In genomic region chr14:52197156-52197878, GRCm38 (mm10) we compare ENCODE assay signal across 7 mouse cellular contexts. TPM values are rescaled to one million over a fixed set of nuclear protein-coding genes. Genes with fewer than 3 reads are reported as not detected.
DNase-seq lines count a peak whose midpoint lies in the region; ATAC-seq lines count a peak whose summit lies in the region.

Gene Supt16, minus strand, starts transcription at chr14:52197416.

- peak; percentile 72 for DNase-seq in adrenal gland, adult 8-10 months
- peak; percentile 90 for DNase-seq in embryo, embryonic 9.5 days (ENCODE audit: extremely low spot score)
- peak; percentile 76 for DNase-seq in kidney, adult 11 months
- DNase-seq in limb, embryonic 10.5 days (ENCODE audit: low spot score) = peak; percentile 91
- peak; percentile 75 for DNase-seq in spleen, adult 12 weeks (ENCODE audit: low spot score)

- H3K9ac ChIP-seq in midbrain, embryonic 13.5 days (replicated peaks) = peak within 1 kb of the TSS; percentile 99

- no peaks in the 10 kb centered on the region for H3K9me3 ChIP-seq in limb, embryonic 10.5 days (replicated peaks)
- no peaks in the 10 kb centered on the region for H3K9me3 ChIP-seq in midbrain, embryonic 13.5 days

- no peaks in the 10 kb centered on the region for H3K27me3 ChIP-seq in limb, embryonic 10.5 days (ENCODE audit: low read depth, poor library complexity, severe bottlenecking)
- no peaks in the 10 kb centered on the region for H3K27me3 ChIP-seq in midbrain, embryonic 13.5 days

- peak within 1 kb of the TSS; percentile 100 for H3K4me3 ChIP-seq in limb, embryonic 10.5 days
- H3K4me3 ChIP-seq in midbrain, embryonic 13.5 days (replicated peaks) = peak within 1 kb of the TSS; percentile 100

- ATAC-seq in granulocyte monocyte progenitor cell, adult 5-6 weeks (replicated peaks; ENCODE audit: poor library complexity, severe bottlenecking) = peak; percentile 87
- peak; percentile 99 for ATAC-seq in midbrain, embryonic 13.5 days

- under 1% methylated on average over 59 of the region's 59 CpGs for WGBS in limb, embryonic 10.5 days
- under 1% methylated on average over 54 of the region's 59 CpGs for WGBS in midbrain, embryonic 13.5 days

- H3K27ac ChIP-seq in limb, embryonic 10.5 days = peak within 1 kb of the TSS; percentile 99
- H3K27ac ChIP-seq in midbrain, embryonic 13.5 days = peak within 1 kb of the TSS; percentile 93

- H3K4me2 ChIP-seq in midbrain, embryonic 13.5 days (replicated peaks) = peak within 1 kb of the TSS; percentile 89

- H3K36me3 ChIP-seq in limb, embryonic 10.5 days = peaks cover 60% of the 10 kb centered on the region
- H3K36me3 ChIP-seq in midbrain, embryonic 13.5 days = peaks cover 32% of the 10 kb centered on the region

- H3K4me1 ChIP-seq in limb, embryonic 10.5 days = peaks cover 22% of the 10 kb centered on the region
- H3K4me1 ChIP-seq in midbrain, embryonic 13.5 days (replicated peaks) = peaks cover 25% of the 10 kb centered on the region

RNA-seq across cellular contexts. Expression of gene Supt16, which starts in this region (rescaled TPM):
- 10 to 100 TPM; 56.0 to 73.9 (median 61.4) TPM for total RNA-seq in adrenal gland, adult 8-10 months (2022)
- total RNA-seq in granulocyte monocyte progenitor cell, adult 5-6 weeks (2014; fragmentation: Nextera tagmentation) = 91.5 and 98.8 TPM in 2 replicates
- total RNA-seq in granulocyte monocyte progenitor cell, adult 5-6 weeks (2017) = 229 and 242 TPM in 2 replicates
- 78.5 and 84.5 TPM in 2 replicates for polyA plus RNA-seq in limb, embryonic 10.5 days (2016; fragmentation: Nextera tagmentation; extraction: Ambion mirVana)
- 62.7 and 68.4 TPM in 2 replicates for polyA plus RNA-seq in midbrain, embryonic 13.5 days (2015; fragmentation: Nextera tagmentation; extraction: Ambion mirVana)

Comparison
In these comparisons a context has a peak if more than half of its experiments do, and no peak if none do; other contexts are left out.
1. Peak in every context shown above with its lines: DNase-seq, ATAC-seq, H3K4me3 ChIP-seq and H3K27ac ChIP-seq.